Mouse (Mus musculus): ENCODE measurements around the gene Acox3.
A peak's percentile ranks its signal among the peaks of the same experiment; 100 is the strongest.

Acox3 gene

GRCm38 (mm10) chr5:35582445-35583220, at the start of gene Acox3:
Gene Acox3 (plus strand): TSS chr5:35583040.
- peak; percentile 94 for DNase-seq (ENCODE audit: low spot score)

- no peak for DNase-seq (ENCODE audit: low spot score)
Measured at GRCm38 (mm10) chr5:35536271-35536670, 46.6 kb upstream of the Acox3 start.

- DNase-seq (ENCODE audit: low spot score), result no peak
Measured at GRCm38 (mm10) chr5:35537474-35537873, 45.4 kb upstream of the Acox3 start.

- no peak for DNase-seq (ENCODE audit: low spot score)
Measured at GRCm38 (mm10) chr5:35538022-35538421, 44.8 kb upstream of the Acox3 start.

GRCm38 (mm10) chr5:35539576-35539975, 43.3 kb upstream of the Acox3 start:
- DNase-seq (ENCODE audit: low spot score), result no peak

- no peak for DNase-seq (ENCODE audit: low spot score)
Measured at GRCm38 (mm10) chr5:35540555-35540954, 42.3 kb upstream of the Acox3 start.

- DNase-seq (ENCODE audit: low spot score), result no peak
Measured at GRCm38 (mm10) chr5:35541059-35541790, 41.6 kb upstream of the Acox3 start.

- DNase-seq (ENCODE audit: low spot score), result no peak
Measured at GRCm38 (mm10) chr5:35546127-35546526, 36.7 kb upstream of the Acox3 start.

GRCm38 (mm10) chr5:35551855-35552837, 30.7 kb upstream of the Acox3 start:
- DNase-seq (ENCODE audit: low spot score), result no peak

GRCm38 (mm10) chr5:35552838-35553539, 29.9 kb upstream of the Acox3 start:
- no peak for DNase-seq (ENCODE audit: low spot score)

- DNase-seq (ENCODE audit: low spot score), result no peak
Measured at GRCm38 (mm10) chr5:35556393-35556792, 26.4 kb upstream of the Acox3 start.

GRCm38 (mm10) chr5:35557946-35558621, 24.8 kb upstream of the Acox3 start:
- DNase-seq (ENCODE audit: low spot score), result no peak

- no peak for DNase-seq (ENCODE audit: low spot score)
Measured at GRCm38 (mm10) chr5:35559447-35559846, 23.4 kb upstream of the Acox3 start.

GRCm38 (mm10) chr5:35562616-35563015, 20.2 kb upstream of the Acox3 start:
- no peak for DNase-seq (ENCODE audit: low spot score)

- DNase-seq (ENCODE audit: low spot score), result no peak
Measured at GRCm38 (mm10) chr5:35563449-35563848, 19.4 kb upstream of the Acox3 start.

- DNase-seq (ENCODE audit: low spot score), result no peak
Measured at GRCm38 (mm10) chr5:35565217-35565616, 17.6 kb upstream of the Acox3 start.

- DNase-seq (ENCODE audit: low spot score), result no peak
Measured at GRCm38 (mm10) chr5:35566632-35567031, 16.2 kb upstream of the Acox3 start.

GRCm38 (mm10) chr5:35571546-35571945, 11.3 kb upstream of the Acox3 start:
- DNase-seq (ENCODE audit: low spot score), result no peak

- peak; percentile 85 for DNase-seq (ENCODE audit: low spot score)
Measured at GRCm38 (mm10) chr5:35574653-35575599, 7.9 kb upstream of the Acox3 start, which contains the start of gene Trmt44. Gene Trmt44 (minus strand): TSS chr5:35575070.

Data from ovary, adult 18-20 months (tissue).